Mouse (Mus musculus): ENCODE results near the gene Coq4. TPM values are rescaled to one million over a fixed set of nuclear protein-coding genes. Genes with fewer than 3 reads are reported as not detected.
A peak's percentile ranks its signal among the peaks of the same experiment; 100 is the strongest.

Gene Coq4
- total RNA-seq, 4 experiments from 2014 or later = 20.1 to 31.2 (median 22.6) TPM

DNA sequence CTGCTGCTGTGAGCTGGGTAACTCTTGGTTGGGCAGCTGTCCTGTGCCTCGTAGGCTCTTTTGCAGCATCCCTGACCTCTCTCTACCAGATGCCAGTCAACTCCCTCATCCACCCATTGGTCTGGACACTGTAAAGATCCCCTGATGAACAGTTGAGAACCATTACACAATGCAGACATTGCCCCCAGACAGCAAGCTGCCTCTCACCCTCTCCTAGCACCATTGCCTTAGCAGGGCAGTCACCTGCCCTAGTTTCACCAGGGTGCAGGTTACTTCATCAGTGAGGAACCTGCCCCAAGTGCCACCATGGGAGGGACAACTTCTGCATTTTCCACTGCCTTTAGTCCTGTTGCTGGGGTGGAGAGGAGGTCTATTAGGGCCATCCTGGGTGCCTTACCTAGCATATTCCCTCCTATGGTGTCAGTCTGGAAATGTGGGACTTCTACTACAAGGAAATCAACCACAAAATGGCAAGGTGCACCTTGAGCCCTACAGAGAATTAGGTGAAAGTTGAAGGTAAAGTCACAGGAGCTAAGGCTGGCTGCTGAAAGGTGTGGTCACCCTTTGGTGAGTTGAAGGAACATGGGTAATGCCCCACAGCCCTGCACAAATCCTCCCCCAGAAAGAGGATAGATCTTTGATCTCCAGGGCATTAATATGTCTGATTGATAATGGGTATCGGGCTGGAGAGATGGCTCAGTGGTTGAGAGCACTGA lies 5.6 kb downstream of the Coq4 start:
- DNase-seq (ENCODE audit: low spot score in 2 of 2) = no peak

DNA sequence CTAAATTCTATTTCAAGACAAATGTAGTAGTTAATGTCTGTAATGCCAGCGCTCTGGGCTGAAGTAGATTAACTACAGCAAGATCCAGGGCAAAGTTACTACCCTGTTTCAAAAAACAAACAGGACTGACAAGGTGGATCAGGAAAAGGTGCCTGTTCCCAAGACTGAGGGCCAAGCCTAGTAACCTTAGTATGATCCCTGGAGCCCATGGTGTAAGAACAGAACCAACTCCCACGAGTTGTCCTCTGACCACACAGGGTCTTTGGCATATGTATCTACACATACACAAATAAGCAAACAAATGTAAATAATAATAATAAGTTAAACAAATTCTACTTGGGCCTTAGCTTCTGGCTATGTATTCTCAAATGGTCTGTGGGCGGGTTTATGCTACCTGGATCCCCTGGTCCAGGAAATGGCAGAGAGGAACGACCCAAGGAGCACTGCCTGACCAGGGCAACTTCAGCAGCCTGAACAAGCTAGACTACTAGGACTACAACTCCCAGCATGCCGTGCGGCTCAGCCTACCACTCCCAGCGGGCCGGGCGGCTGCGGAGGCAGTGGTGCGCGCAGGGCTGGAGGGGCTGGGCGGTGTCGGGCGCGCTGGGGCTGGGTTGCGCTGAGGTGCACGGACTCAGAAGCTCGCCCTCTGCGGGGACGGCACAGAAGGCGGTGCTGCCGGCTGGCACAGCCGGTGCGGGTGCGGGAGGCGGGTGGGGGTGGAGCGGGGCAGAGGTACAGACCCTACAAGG lies 15.0 kb downstream of the Coq4 start, which contains the start of gene Slc27a4:
TSS of gene Slc27a4 (plus strand) at position 560 of the 752 bp plus-strand sequence.
- DNase-seq (ENCODE audit: low spot score in 2 of 2) = peak; percentile 87 to 94

DNA sequence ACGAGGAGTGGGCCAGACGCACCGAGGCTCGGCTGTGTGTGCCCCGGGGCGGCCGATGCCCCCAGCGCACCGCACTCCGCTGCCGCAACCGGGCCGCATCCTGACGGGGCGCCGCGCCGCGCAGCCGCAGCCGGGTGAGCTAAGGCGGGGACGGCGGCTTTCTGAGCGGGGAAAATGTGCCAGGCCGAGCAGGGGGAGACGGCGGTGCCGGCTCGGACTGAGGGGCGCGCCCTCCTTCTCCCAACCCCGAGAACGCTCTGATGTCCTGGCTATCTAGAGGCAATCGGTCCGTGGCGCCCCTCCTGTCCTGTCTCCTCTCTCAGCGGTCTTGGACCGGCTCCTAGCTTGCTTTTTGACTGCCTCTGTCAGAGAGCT lies 15.5 kb downstream of the Coq4 start:
- peak in 1 of 2 experiments; percentile 50 for DNase-seq (ENCODE audit: low spot score in 2 of 2)

DNA sequence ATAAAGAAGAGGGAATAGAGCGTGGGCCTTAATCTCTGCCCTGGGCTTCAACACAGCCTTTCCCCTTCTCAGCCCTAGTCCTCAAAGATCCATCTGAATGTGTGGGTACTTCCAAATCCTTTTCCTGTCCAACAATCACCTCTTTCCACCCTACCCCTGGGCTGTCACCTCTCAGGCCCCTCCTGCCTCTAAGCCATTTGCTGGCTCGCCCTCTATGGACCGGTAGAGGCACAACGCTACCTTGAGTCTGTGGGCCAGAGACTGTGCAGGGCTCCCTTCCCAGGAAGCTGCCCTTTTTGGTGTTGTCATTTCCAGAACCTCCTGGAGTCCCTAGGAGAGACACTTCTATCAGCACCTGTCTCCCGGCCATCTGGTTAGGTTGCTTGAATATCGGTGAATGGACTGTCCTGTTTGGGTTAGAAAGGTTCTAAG lies 16.1 kb downstream of the Coq4 start:
- DNase-seq (ENCODE audit: low spot score in 2 of 2) = no peak

DNA sequence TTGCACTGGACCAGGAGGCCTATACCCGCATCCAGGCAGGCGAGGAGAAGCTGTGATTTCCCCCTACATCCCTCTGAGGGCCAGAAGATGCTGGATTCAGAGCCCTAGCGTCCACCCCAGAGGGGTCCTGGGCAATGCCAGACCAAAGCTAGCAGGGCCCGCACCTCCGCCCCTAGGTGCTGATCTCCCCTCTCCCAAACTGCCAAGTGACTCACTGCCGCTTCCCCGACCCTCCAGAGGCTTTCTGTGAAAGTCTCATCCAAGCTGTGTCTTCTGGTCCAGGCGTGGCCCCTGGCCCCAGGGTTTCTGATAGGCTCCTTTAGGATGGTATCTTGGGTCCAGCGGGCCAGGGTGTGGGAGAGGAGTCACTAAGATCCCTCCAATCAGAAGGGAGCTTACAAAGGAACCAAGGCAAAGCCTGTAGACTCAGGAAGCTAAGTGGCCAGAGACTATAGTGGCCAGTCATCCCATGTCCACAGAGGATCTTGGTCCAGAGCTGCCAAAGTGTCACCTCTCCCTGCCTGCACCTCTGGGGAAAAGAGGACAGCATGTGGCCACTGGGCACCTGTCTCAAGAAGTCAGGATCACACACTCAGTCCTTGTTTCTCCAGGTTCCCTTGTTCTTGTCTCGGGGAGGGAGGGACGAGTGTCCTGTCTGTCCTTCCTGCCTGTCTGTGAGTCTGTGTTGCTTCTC lies 28.5 kb downstream of the Coq4 start:
- DNase-seq (ENCODE audit: low spot score in 2 of 2) = no peak

DNA sequence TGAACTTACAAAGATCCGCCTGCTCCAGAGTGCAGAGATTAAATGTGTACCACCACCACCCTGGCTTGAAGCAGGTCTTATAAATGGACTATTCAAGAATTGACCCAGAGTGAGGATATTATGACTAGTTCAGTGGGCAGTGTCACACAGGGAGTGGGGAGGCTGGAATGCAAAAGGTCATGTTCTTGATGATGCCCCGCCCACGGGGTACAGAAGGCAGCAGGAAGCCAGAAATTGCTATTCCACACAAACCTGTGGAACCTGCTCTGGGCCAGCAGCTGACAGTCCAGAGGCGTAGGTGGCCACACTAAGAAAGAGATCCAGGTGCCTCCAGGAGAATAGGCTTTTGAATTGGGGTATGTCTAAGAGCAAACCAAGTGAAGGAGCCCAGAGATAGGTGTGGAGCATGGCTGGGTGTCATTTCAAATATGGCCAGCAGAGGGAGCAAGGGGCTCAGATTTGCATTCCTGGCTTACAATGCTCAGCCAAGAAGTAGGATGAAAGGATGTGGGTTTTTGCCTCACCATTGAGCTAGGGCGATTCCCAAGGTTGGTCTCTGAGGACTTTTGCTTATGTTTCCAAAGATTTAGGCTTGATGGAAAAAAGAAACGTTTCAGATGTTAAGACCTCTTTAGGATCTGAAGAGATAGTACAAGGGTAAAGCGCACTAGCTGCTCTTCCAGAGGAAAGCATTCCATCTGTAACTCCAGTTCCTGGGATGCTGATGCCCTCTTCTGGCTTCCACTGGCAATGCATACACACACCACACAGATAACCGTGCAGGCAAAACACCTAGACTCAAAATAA lies 30.3 kb downstream of the Coq4 start:
- peak; percentile 81 to 90 for DNase-seq (ENCODE audit: low spot score in 2 of 2)

DNA sequence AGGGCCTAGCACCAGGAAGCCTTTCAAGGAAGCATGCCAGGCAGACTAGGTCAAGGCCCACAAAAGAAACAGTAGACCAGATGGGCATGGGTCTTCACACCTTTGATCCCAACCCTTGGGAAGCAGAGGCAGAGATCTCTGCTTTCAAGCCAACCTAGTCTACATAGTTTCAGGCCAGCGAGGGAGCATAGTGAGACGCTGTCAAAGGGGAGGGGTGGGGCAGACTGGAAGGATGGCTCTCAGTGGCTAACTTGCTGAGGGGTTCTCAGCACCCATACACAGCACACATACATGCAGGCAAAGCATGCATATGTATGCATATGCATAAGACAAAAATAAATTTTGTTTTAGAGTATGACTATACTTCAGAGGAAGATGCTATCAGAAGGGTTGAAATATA lies 32.1 kb downstream of the Coq4 start:
- DNase-seq (ENCODE audit: low spot score in 2 of 2) = no peak

DNA sequence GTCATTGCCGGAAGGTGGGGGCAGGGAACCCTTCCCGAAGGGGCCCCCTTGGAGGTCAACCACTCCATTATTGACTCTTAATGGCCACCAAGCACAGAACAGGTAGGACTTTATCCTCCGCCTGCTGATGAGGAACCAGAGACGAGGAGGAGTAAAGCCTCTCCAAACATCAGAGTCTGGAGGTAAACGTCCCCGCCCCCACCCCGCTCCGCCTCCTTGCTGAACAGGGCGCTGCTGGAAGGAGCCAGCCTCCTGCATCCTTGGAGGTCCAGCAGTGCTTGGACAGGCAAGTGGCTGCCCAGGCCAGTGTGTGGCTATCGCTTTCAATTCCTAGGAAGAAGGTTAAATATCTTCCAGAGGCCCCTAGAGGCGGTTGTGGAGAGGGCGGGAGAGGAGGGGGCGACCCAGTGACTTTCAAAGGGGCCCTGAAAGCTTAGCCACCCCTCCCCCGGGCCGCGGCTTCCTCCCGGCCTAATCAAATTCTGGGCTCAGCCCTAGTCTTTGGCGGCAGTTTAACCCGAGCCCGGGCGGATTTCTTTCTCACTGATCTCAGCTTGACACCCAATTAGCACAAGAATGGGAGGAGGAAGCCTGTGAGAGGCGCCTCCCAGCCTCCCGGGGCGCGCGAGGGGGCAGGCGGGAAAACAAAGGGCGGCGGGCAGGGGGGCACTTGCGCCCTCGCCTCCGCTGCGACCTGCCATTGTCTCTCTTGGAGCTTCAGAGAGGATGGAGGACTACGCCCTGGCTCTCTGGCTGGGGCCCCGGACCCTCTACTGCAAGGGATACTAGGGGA lies 32.9 kb downstream of the Coq4 start, which contains the start of gene Urm1:
TSS of gene Urm1 (plus strand) at position 51 of the 793 bp plus-strand sequence.
- peak; percentile 60 to 67 for DNase-seq (ENCODE audit: low spot score in 2 of 2)

DNA sequence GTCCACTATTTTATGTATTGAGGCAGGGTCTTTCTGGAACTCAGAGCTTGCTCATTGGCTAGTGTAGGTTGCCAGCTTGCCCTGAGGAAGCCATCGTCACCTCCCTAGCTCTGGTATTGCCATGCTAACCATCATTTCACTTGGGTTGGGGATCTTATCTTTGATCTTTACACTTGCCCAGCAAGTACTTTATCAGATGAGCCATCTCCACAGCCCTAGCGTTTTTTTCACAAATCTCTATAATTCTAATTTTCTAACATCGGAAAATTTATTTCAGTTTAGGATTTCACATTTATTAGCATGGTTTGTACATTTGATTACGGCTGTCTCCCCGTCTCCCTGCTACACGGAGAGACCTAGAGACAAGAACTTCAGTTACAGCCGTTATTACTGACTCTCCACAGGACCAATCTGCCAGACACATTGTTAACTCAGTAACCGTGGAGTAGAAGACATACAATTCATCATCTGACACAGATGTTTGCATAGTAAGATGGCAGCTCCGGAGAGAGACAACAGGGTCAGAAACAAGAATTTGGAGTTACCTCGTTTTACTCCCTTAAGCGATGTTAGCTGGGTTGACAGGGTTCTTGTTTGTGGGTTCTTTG lies 39.1 kb downstream of the Coq4 start:
- DNase-seq (ENCODE audit: low spot score in 2 of 2) = no peak

DNA sequence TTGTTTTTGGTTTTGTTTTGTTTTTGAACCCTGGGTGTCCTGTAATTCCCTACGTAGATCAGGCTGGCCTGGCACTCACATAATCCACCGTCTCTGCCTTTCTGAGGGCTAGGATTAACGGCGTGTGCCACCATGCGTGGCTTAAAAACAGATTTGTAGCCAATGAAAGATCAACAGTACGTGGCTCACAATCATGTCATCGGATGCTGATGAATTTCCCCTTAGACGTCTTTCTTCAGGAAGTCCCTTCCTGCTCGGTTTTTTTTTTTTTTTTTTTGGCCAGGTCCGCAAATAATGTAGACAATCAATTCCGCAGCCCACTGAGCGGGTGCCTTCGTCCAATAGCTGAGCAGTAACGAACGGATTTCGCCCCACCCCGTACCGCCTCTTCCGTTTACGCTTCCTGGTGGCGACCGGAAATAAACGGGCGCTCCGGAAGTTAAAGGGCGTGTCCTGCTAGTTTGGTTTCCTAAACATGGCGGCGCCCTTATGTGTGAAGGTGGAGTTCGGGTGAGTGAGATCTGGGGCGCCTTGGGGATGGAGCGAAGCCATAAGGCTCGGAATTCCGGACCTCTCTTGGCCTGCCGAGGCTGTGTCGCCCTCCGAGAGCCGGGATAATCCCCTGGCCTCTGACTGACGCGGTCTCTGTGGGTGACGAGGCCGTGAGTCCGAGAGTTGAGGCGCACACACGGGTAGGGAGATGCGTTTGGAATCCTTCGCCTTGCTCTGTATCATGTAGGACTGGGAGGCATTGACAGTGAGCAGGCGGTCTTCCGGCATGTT lies 39.8 kb downstream of the Coq4 start:
- DNase-seq (ENCODE audit: low spot score in 2 of 2) = peak; percentile 78 to 96

DNA sequence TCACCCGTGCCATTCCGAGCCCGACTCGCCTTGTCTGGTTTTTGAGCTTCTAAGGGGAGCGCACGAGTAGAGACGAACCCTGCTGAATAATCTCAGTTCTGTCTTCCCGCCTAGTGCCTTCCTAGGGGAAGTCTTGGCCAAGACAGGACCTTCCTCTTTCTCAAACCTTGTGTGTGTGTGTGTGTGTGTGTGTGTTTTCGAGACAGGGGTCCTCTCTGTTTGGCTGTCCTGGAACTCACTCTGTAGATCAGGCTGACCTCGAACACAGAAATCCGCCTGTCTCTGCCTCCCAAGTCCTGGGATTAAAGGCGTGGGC lies 40.4 kb downstream of the Coq4 start:
- DNase-seq (ENCODE audit: low spot score in 2 of 2) = no peak

DNA sequence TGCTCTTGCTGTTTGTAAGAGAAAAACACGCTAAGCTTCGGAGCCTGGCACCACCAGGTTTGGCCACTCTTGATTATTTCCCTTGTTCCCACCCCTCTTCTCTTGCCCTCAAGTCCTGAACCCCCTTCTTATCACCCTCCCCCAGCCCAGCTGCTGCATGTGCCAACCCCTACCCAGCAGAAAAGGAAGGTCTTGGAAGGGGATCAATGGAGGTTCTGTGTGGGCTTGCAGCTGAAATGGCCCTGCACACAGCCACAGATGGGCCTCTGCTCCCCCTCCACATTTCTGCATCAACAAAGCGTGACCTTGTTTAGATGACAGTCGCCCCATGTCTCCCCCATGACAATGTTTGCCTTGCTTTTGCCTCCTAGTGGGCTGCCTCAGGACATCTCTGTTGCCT lies 43.8 kb downstream of the Coq4 start:
- DNase-seq (ENCODE audit: low spot score in 2 of 2) = peak in 1 of 2 experiments; percentile 66

DNA sequence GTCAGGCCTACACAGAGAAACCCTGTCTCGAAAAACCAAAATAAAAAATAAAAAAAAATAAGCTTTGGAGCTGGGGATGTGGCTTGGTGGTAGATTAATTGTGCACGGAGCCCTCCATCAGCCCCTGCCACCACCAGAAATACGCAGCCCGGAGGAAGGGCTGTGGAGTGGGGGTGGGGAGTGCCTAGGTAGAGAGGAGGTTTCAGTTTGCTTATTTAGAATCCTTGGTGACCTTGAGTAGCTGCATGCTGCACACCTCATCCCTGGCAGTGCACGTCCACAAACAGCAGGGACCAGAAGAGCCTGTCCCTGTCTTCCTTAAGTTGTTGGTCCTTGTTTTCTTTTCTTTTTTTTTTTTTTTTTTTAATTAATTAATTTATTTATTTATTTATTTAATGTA lies 46.5 kb downstream of the Coq4 start:
- no peak for DNase-seq (ENCODE audit: low spot score in 2 of 2)

DNA sequence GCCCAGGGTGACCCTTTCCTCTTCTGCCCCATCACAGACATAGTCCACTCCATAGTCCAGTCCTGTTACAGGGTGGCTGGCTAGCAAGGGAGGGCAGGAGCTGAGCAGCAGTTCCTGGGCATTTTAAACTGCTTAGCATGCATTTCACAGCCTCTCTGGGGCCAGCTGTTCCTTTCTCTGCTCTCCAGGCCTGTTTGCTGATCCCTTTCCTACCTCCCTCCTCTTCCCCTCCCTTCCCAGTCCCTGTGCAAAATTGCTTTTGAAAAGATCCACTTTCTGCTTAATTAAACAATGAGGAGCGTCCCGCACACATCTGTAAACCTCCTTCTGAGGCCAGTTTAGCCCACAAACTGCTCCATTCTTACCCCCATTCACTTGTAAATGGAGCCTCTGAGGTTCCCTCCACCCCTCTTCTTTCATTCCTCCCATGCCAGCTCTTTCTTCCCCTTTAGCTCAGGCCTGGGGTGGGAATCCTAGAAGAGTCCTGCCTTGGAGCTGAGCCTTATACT lies 48.2 kb downstream of the Coq4 start:
- no peak for DNase-seq (ENCODE audit: low spot score in 2 of 2)

DNA sequence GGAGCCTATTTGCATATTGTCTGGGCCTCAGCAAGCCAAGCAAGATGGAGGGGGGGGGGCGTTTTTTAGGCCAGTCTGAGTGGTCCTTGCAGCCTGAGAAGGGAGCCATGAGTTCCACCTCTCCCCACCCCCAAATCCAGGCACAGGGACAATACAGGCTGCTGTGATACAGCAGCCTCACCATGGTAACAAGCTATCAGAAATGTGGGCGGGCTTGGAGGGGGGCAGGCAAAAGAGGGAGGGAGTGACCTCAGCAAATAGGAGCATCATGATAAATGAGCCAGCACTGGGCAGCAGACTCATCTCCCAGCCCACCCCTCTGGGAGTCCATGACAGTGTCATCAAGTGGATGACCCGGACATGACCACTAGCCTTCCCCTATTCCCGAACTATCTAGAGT lies 52.2 kb downstream of the Coq4 start:
- no peak for DNase-seq (ENCODE audit: low spot score in 2 of 2)

DNA sequence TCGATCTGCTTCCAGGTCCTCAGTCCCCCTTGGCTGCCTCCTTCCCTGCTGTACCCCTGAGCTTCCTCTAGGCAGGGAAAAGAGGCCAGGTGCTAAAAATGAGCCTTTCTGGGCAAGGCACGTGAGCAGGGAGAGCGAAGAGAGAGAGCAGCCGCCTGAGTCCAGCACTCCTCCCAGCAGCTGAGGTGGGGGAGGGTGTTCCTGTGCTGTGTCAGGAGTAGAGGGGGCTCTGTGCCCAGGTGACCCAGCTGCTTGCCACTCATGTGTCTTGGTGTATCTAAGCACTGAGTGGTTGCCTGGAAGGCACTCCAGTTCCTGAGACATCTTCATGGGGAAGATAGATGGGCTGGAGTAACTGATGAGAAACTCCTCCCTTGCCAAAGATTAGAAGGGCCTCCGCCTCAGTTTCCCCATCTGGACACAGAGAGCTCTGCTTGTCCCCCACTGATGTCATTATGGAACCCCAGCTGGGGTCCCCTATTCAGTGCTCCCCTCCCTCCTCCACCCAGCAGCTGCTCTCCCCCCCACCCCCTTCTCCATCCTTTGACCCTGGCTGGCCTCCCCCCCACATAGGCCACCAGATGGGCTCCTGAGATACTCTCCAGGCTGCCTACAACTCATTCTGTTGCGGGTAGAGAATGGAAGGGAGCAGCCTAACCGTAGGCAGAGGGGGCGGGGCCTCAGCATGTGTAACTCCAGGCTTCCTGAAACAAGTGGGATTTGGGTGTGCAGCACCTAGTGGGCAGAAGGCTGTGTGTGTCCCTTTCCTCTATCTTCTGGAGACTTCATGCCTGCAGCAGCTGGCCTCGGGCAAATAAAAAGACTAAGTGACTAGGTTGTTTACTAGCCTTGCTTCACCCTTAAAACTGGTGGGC lies 56.2 kb downstream of the Coq4 start:
- DNase-seq (ENCODE audit: low spot score in 2 of 2) = peak in 1 of 2 experiments; percentile 66

DNA sequence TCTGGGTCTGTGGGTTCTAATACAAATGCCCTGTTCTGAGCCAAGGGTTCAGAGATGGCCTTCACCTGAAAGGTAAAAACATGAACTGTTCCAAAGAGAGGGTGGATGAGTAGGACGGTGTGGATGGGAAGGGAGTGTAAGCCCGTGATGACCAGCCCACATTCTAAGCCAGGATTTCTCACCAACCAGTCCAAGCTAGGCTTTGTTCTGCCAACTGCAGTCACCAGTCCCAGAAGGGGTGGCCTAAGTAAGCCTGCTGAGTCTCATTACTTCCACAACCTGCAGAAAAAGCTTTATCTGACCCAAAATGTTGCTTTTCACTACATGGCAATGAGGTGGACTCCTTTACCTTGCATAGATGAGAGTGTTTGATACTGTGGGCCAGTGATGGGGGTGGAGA lies 56.8 kb downstream of the Coq4 start:
- no peak for DNase-seq (ENCODE audit: low spot score in 2 of 2)

DNA sequence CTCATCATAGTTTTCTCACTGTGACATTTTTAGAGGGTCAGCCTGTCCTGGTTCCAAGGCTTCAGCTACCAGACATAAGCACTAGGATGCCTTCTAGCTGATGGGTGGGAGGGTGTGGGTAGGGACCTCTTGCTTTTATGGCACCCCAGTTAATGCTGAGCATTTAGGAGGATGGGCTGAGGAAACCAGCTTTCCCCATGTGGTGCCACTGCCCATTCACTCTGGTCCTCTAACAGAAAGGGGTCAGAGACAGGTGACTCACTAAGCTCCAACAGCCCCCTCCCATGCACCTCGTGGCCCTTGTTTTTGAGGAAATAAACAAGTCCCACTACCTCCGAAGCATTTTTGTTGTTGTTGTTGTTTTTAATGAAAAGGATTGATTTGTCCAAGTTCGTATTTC lies 57.4 kb downstream of the Coq4 start:
- DNase-seq (ENCODE audit: low spot score in 2 of 2) = no peak
